Mouse (Mus musculus): Measurements from ENCODE around the gene Sulf2.

The Sulf2 gene

GRCm38 (mm10) chr2:166077371-166077770 lies 78.1 kb downstream of the Sulf2 start:
- ChIA-PET CTCF (interaction anchor here in 3 of 4 experiments (0.6 to 1.3 kb wide), 7 partner anchors 9 to 924 kb away, joined by 3 to 13 read pairs (median 4); no protein-coding TSS in a partner anchor), POLR2A (interaction anchor here (0.6 to 9.0 kb wide), 10 partner anchors 8 to 252 kb away, joined by 3 to 80 read pairs (median 4); partner anchors contain the start of gene Ncoa3 (in 1 of the 4))

- POLR2A ChIA-PET = interaction anchor here in 3 of 4 experiments (0.6 to 9.0 kb wide), 18 partner anchors 8 to 1502 kb away, joined by 3 to 80 read pairs (median 4); no protein-coding TSS in a partner anchor
- CTCF ChIA-PET = interaction anchor here in 2 of 4 experiments (1.0 to 4.7 kb wide), 3 partner anchors 8 to 107 kb away, joined by 3 to 37 read pairs (median 13); no protein-coding TSS in a partner anchor
These were observed 81.1 kb downstream of the Sulf2 start for GRCm38 (mm10) chr2:166074322-166074721.

DNA sequence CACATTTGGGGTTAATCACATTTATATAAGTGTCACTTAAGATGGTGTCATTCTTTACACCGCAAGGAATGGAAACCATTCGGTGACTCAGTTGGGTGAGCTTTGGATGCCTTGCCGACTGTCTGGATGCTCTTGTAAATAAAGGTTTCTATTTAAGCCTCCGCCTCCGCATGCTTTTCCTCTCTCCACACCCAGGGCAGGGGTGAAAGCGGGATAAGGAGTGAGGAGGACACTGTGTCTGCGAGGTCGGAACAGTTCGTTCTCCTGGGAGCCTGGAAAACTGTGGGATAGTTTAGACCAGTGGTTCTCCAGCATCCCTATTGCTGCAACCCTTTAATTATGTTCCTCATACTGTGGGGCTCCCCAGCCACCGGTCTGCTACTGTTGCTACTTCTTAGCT lies 82.4 kb downstream of the Sulf2 start:
- CTCF ChIA-PET = interaction anchor here in 3 of 4 experiments (0.7 to 4.7 kb wide), 3 partner anchors 9 to 10 kb away, joined by 3 to 37 read pairs (median 13); no protein-coding TSS in a partner anchor
- POLR2A ChIA-PET = interaction anchor here in 3 of 4 experiments (0.6 to 9.0 kb wide), 8 partner anchors 8 to 331 kb away, joined by 3 to 80 read pairs (median 5); no protein-coding TSS in a partner anchor

- ChIA-PET POLR2A (interaction anchor here in 3 of 4 experiments (0.6 to 9.0 kb wide), 18 partner anchors 7 to 529 kb away, joined by 3 to 80 read pairs (median 4); no protein-coding TSS in a partner anchor), CTCF (interaction anchor here (0.6 to 4.7 kb wide), 7 partner anchors 9 to 1110 kb away, joined by 3 to 37 read pairs (median 5); no protein-coding TSS in a partner anchor)
These were observed 83.6 kb downstream of the Sulf2 start for GRCm38 (mm10) chr2:166071889-166072288.

DNA sequence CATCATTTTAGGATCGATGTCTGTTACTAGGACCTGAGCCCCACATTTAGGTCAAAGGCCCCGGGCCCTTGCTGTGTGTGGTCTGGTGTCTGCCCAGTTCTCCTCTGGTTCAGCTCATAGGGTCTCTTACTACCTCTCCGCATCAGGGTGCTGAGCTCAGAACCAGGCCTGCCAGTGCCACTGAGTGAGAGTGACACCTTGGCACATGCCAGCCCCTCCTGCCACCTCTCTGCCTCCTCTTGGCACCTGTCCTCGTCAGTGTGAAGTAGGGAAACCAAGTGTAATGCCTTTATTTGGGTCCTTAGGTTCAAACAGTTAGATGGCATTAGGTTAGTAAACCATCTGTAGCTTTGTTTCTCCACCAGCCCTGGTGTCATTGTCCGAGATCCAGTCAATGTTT lies 84.0 kb downstream of the Sulf2 start:
- CTCF ChIA-PET = interaction anchor here (0.6 to 4.7 kb wide), 8 partner anchors 9 to 1110 kb away, joined by 3 to 37 read pairs (median 4); no protein-coding TSS in a partner anchor
- POLR2A ChIA-PET = interaction anchor here in 3 of 4 experiments (0.6 to 9.0 kb wide), 18 partner anchors 7 to 529 kb away, joined by 3 to 80 read pairs (median 4); no protein-coding TSS in a partner anchor

GRCm38 (mm10) chr2:166069738-166070137 lies 85.7 kb downstream of the Sulf2 start:
- CTCF ChIA-PET = interaction anchor here in 2 of 4 experiments (0.5 to 0.6 kb wide), 2 partner anchors 72 to 146 kb away, joined by 3 to 7 read pairs; no protein-coding TSS in a partner anchor
- POLR2A ChIA-PET = interaction anchor here in 1 of 4 experiments (1.1 to 2.9 kb wide), 4 partner anchors 9 to 251 kb away, joined by 3 to 9 read pairs (median 5); no protein-coding TSS in a partner anchor

GRCm38 (mm10) chr2:166069164-166069563 lies 86.3 kb downstream of the Sulf2 start:
- CTCF ChIA-PET = interaction anchor here in 3 of 4 experiments (0.5 to 0.7 kb wide), 4 partner anchors 13 to 145 kb away, joined by 3 to 10 read pairs (median 5); no protein-coding TSS in a partner anchor
- POLR2A ChIA-PET = interaction anchor here in 1 of 4 experiments (1.1 to 9.8 kb wide), 7 partner anchors 5 to 299 kb away, joined by 3 to 80 read pairs (median 5); no protein-coding TSS in a partner anchor

- ChIA-PET CTCF (interaction anchor here (0.6 to 1.1 kb wide), 6 partner anchors 14 to 60 kb away, joined by 3 to 10 read pairs (median 4); no protein-coding TSS in a partner anchor), POLR2A (interaction anchor here in 3 of 4 experiments (0.6 to 9.8 kb wide), 12 partner anchors 6 to 305 kb away, joined by 3 to 80 read pairs (median 4); no protein-coding TSS in a partner anchor)
These were observed 87.2 kb downstream of the Sulf2 start for GRCm38 (mm10) chr2:166068261-166068660.

DNA sequence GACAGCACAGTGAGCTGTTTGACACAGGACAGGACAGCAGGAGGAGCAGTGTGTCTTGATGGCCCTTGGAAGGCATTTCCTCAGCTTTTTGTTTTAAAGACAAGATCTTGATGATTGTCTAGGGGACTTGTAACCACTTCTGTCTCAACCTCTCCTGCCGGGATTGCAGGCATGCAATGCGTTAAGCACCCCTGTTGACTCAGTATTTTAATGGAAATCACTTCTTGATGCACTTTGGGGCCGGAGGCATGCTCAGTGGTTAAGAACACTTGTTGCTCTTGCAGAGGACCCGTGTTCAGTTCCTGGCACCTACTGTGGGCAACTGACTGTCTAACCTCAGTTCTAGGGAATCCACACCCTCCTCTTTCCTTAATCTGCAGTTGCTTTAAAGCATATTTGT lies 89.0 kb downstream of the Sulf2 start:
- CTCF ChIA-PET = interaction anchor here (0.8 to 3.4 kb wide), 6 partner anchors 16 to 497 kb away, joined by 3 to 24 read pairs (median 6); no protein-coding TSS in a partner anchor
- POLR2A ChIA-PET = interaction anchor here in 3 of 4 experiments (0.7 to 9.8 kb wide), 14 partner anchors 8 to 840 kb away, joined by 3 to 80 read pairs (median 3); partner anchors contain the start of genes Cse1l (in 1 of the 3) and Sulf2 (in 1 of the 3)

DNA sequence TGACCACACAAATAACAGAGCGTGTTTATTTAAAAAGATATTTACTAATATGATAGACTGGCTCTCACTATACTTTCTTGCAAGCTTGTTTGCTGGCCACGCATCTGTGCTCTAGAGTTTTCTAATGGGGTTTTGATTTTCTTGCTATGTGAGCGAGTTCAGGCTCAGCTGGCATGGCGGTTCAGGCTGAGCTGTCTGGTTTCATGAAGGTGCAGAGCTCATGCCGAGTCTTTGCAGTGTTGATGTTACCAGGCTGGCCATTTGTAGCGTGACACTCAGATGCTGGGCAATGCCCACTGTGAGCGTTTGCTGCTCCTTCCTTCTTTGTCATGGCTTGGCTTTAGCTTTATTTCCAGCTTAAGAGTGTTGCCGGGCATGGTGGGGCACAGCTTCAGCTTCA lies 93.0 kb downstream of the Sulf2 start:
- ChIA-PET CTCF (interaction anchor here (1.0 to 3.8 kb wide), 4 partner anchors 20 kb away, joined by 3 to 30 read pairs (median 4); no protein-coding TSS in a partner anchor), POLR2A (interaction anchor here in 2 of 4 experiments (0.6 to 9.8 kb wide), 7 partner anchors 10 to 725 kb away, joined by 3 to 80 read pairs (median 6); no protein-coding TSS in a partner anchor)

DNA sequence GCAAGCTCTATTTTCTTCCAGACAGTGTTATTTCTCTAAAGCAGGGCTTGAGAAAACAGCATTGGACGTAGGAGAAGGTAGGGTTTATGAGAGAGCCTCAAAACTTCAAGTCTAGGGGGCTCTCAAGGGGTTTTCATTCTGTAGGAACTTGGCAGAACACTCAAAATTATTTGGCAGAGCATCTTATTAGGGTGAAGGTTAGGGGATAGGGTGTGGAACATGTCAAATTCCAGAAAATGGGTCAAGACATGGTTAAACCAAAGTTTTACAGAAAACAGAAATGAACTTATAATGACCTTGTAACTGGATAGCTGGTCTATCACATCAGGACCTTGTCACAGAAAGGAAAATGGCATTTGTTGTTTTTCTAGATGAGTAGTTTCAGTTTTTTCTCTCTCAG lies 93.5 kb downstream of the Sulf2 start:
- CTCF ChIA-PET = interaction anchor here (0.5 to 3.8 kb wide), 5 partner anchors 20 to 157 kb away, joined by 3 to 30 read pairs (median 4); no protein-coding TSS in a partner anchor
- POLR2A ChIA-PET = interaction anchor here in 2 of 4 experiments (0.6 to 9.8 kb wide), 7 partner anchors 10 to 725 kb away, joined by 3 to 80 read pairs (median 6); no protein-coding TSS in a partner anchor

DNA sequence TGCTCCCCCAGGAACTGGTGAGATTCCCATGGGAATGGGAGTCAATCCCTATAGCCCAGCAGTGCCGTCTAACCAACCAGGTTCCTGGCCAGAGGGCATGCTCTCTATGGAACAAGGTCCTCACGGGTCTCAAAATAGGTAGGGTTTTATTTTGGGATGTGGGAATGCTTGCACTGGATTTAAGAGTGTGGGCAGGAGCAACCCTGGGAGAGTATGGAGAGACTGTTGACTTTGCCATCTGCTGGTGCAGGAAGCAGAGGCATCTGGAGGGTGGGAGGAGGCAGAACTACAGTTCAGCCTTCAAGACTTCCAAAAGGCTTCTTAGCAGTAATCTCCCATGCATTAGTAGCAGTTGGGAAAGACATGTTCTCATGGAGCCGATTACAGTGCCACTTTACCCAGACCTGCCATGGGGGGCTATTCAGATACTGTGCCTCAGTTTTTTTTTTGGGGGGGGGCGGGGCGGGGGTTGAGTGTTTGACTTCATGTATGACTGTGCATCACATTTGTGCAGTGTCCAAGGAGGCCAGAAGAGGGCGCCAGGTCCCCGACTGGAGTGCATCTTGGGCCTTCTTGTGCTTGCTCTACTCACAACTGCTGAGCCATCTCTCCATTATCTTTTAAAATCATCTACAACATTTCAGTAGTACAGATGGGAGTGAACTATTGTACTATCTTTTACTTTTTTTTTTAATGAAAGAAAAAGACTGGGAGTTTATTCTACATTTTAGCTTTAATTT lies 95.6 kb downstream of the Sulf2 start:
- ChIA-PET POLR2A (interaction anchor here in 3 of 4 experiments (0.5 to 9.8 kb wide), 10 partner anchors 7 to 94 kb away, joined by 3 to 80 read pairs (median 6); no protein-coding TSS in a partner anchor), CTCF (interaction anchor here in 3 of 4 experiments (0.8 to 3.8 kb wide), 6 partner anchors 12 to 23 kb away, joined by 3 to 30 read pairs (median 4); no protein-coding TSS in a partner anchor)

GRCm38 (mm10) chr2:166054002-166054539 lies 101.4 kb downstream of the Sulf2 start:
- CTCF ChIA-PET = interaction anchor here (0.6 to 1.9 kb wide), 20 partner anchors 11 to 1586 kb away, joined by 3 to 8 read pairs (median 3); partner anchors contain the start of gene Ncoa3 (in 1 of the 4)
- POLR2A ChIA-PET = interaction anchor here in 3 of 4 experiments (0.6 to 5.7 kb wide), 22 partner anchors 8 to 244 kb away, joined by 3 to 60 read pairs (median 4); partner anchors contain the start of gene Ncoa3 (in 1 of the 3)

DNA sequence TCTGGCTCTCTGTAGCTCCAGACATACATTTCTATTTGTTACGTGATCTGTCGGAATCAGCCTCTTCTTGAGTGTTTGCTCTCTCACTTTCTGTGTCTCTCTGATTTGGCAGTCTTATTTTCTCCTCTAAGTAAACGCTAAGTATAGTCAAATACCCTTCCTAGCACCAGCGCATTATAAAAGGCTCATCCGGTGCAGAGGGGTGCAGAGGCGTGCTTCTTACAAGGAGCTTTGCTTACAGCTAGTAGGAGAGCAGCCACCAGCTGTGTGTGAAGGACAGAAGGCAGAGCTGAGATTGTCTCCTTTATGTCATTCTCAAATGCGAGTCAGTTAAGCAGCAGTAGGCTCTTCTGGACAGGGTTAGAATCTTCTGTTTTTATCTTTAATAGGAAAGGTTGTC lies 103.5 kb downstream of the Sulf2 start:
- CTCF ChIA-PET = interaction anchor here in 2 of 4 experiments (0.5 to 2.2 kb wide), 6 partner anchors 8 to 116 kb away, joined by 3 to 6 read pairs (median 3); no protein-coding TSS in a partner anchor

DNA sequence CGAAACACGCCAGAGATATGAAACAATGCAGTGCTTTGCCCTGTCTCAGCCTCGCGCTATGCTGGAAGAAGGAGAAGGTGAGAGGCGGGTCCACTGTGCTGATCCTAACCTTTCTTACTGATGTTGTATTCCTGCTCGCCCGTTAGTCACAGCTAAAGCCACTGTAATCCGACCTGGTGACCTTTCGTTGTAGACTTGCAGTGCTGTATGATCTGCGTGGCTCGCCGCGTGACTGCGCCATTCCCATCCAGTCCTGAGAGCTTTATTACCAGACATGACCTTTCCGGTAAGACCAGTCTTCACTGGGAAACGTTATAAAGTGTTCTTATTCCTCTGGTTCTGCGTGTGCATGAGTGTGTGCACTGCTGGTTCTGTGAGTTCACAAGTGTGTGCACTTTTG lies 104.0 kb downstream of the Sulf2 start:
- ChIA-PET POLR2A (interaction anchor here in 3 of 4 experiments (0.5 to 5.7 kb wide), 20 partner anchors 10 to 1104 kb away, joined by 3 to 60 read pairs (median 3); no protein-coding TSS in a partner anchor), CTCF (interaction anchor here in 1 of 4 experiments (0.5 to 2.2 kb wide), 6 partner anchors 8 to 58 kb away, joined by 3 to 6 read pairs (median 4); no protein-coding TSS in a partner anchor)

More for the DNA sequence above, 103.5 kb downstream of the Sulf2 start:
- POLR2A ChIA-PET = interaction anchor here in 2 of 4 experiments (0.7 to 5.7 kb wide), 13 partner anchors 11 to 1103 kb away, joined by 3 to 60 read pairs (median 4); no protein-coding TSS in a partner anchor

GRCm38 (mm10) chr2:166048852-166049251 lies 106.6 kb downstream of the Sulf2 start:
- ChIA-PET CTCF (interaction anchor here in 3 of 4 experiments (0.6 to 1.2 kb wide), 4 partner anchors 12 to 35 kb away, joined by 3 to 11 read pairs (median 4); no protein-coding TSS in a partner anchor), POLR2A (interaction anchor here in 3 of 4 experiments (0.7 to 2.9 kb wide), 5 partner anchors 12 to 56 kb away, joined by 3 to 12 read pairs (median 3); partner anchors contain the start of gene Ncoa3 (in 1 of the 3))

DNA sequence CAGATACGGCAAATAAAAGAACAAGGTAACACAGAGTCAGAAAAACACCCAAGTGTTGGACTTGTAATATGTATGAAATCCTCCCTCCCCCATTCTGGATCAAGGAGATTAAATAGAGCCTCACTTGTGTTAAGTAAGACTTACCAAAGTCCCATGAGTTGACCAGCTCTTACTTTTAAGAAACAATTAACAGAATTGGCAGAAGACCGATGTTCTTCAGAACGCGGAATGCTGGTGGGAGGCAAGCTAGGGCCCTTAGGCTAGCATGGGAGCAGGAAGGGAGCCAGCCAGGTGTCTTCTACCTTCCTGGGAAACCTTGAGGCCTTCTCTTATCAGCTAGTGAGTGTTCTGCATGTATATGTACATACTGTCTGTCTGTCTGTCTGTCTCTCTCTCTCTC lies 107.5 kb downstream of the Sulf2 start:
- ChIA-PET CTCF (interaction anchor here (0.7 to 1.5 kb wide), 5 partner anchors 12 to 50 kb away, joined by 3 to 11 read pairs (median 4); no protein-coding TSS in a partner anchor), POLR2A (interaction anchor here (0.5 to 2.9 kb wide), 9 partner anchors 10 to 1218 kb away, joined by 3 to 12 read pairs (median 4); partner anchors contain the start of gene Ncoa3 (in 1 of the 4))

Measured in embryonic stem cell, embryonic (primary cell).